Mouse (Mus musculus): ENCODE data around the gene Vars. TPM values are rescaled to one million over a fixed set of nuclear protein-coding genes. Genes with fewer than 3 reads are reported as not detected.
"Not testable (repeated sequence)": the region's sequence is repeated elsewhere in the genome, so short reads cannot be mapped to it uniquely, and the experiment has no call there.

Vars gene
- total RNA-seq, 2 experiments from 2014 or later: 52.9 to 55.9 TPM

- DNase-seq (ENCODE audit: low spot score in 2 of 2): no peak
These were observed 1.5 kb downstream of the Vars start for GRCm38 (mm10) chr17:35002153-35002865.

- no peak for DNase-seq (ENCODE audit: low spot score in 2 of 2)
These were observed 2.4 kb downstream of the Vars start for GRCm38 (mm10) chr17:35003022-35003838.

- DNase-seq (ENCODE audit: low spot score in 2 of 2): no peak
These were observed 3.4 kb downstream of the Vars start for GRCm38 (mm10) chr17:35004075-35004717.

- no peak for DNase-seq (ENCODE audit: low spot score in 2 of 2)
These were observed 4.4 kb downstream of the Vars start for GRCm38 (mm10) chr17:35005158-35005557.

- DNase-seq (ENCODE audit: low spot score in 2 of 2): not testable (repeated sequence)
These were observed 5.1 kb downstream of the Vars start for GRCm38 (mm10) chr17:35005902-35006301.

- no peak for DNase-seq (ENCODE audit: low spot score in 2 of 2)
These were observed 6.7 kb downstream of the Vars start for GRCm38 (mm10) chr17:35007387-35007991.

GRCm38 (mm10) chr17:35009586-35009985 is 8.8 kb downstream of the Vars start:
- DNase-seq (ENCODE audit: low spot score in 2 of 2): no peak

- no peak for DNase-seq (ENCODE audit: low spot score in 2 of 2)
These were observed 10.7 kb downstream of the Vars start for GRCm38 (mm10) chr17:35011440-35011839.

GRCm38 (mm10) chr17:35012430-35012829 is 11.6 kb downstream of the Vars start:
- no peak for DNase-seq (ENCODE audit: low spot score in 2 of 2)

- no peak for DNase-seq (ENCODE audit: low spot score in 2 of 2)
These were observed 12.4 kb downstream of the Vars start for GRCm38 (mm10) chr17:35013221-35013620.

GRCm38 (mm10) chr17:35015296-35015695 is 14.5 kb downstream of the Vars start:
- DNase-seq (ENCODE audit: low spot score in 2 of 2): no peak

- DNase-seq (ENCODE audit: low spot score in 2 of 2): peak in 1 of 2 experiments; percentile 27
These were observed 15.6 kb downstream of the Vars start, which contains the start of gene Vwa7 for GRCm38 (mm10) chr17:35016376-35016775. Gene Vwa7 (plus strand): TSS chr17:35016579.

GRCm38 (mm10) chr17:35016791-35017705 is 16.3 kb downstream of the Vars start:
- no peak for DNase-seq (ENCODE audit: low spot score in 2 of 2)

GRCm38 (mm10) chr17:35017706-35018030 is 16.9 kb downstream of the Vars start:
- no peak for DNase-seq (ENCODE audit: low spot score in 2 of 2)

GRCm38 (mm10) chr17:35018171-35018570 is 17.4 kb downstream of the Vars start:
- no peak for DNase-seq (ENCODE audit: low spot score in 2 of 2)

- DNase-seq (ENCODE audit: low spot score in 2 of 2): no peak
These were observed 19.1 kb downstream of the Vars start for GRCm38 (mm10) chr17:35019894-35020293.

GRCm38 (mm10) chr17:35020551-35020950 is 19.8 kb downstream of the Vars start:
- DNase-seq (ENCODE audit: low spot score in 2 of 2): no peak

- peak; percentile 82 to 89 for DNase-seq (ENCODE audit: low spot score in 2 of 2)
These were observed 20.5 kb downstream of the Vars start for GRCm38 (mm10) chr17:35021163-35021808.

GRCm38 (mm10) chr17:35021842-35022477 is 21.2 kb downstream of the Vars start:
- DNase-seq (ENCODE audit: low spot score in 2 of 2): no peak

All from layer of hippocampus, postnatal 14 days (tissue).